Mouse (Mus musculus): ENCODE results near the gene Vapa.
A peak's percentile ranks its signal among the peaks of the same experiment; 100 is the strongest.

DNA sequence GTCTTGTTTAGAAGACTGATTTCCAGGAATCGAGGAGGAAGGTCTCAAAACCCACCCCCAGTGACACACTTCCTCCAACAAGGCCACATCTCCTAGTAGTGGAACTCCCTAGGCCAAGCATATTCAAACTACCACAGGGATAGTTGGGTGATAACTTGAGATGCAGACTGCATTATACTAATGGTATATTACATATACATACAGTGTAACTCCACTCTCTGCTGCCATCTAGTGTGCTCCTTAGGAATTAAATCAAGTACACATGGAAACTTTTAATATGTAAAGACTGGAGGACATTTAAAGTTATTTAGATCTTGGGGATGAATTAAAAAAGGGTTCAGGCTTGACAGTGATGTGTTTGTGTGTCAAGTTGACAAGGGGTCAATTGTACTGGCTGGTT, 38.0 kb downstream of the Vapa start:
- no peak for TF ChIP-seq POLR2A (IDR thresholded peaks at IDR 0.05; ENCODE audit: insufficient read depth, low read depth, low read length)
- peak; percentile 69 for TF ChIP-seq CTCF (IDR thresholded peaks at IDR 0.05)
- no peak for TF ChIP-seq EP300 (IDR thresholded peaks at IDR 0.05; ENCODE audit: insufficient read depth, low read depth, low read length)

Measured in heart, adult 2 months (tissue).